Mouse (Mus musculus): Measurements from ENCODE around the gene Hap1.

The Hap1 gene

DNA sequence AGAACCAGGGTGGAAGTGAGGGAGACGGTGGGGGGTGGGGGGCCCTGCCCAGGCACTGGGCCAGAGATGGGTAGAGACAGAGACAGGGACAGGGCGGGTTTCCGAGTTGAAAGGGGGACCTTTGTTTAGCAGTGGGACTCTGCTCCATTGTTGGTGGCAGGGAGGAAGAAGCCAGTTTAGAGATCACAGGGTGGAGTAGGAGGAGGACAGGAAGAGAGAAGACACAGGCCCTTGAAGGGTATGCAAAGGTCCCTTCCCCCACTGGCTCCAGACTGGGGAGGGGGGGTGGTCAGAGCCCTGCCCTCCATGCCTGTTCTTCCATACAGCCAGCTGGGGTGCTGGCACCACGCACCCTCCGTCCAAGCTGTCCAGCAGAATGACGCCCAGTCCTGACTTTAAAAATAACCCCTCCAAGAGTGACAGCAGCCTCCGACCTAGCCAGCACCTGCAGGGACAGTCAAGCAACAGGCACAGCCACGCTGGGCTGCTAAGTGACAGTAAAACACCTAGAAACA, 34.1 kb upstream of the Hap1 start:
- CTCF ChIA-PET: no interaction called here

DNA sequence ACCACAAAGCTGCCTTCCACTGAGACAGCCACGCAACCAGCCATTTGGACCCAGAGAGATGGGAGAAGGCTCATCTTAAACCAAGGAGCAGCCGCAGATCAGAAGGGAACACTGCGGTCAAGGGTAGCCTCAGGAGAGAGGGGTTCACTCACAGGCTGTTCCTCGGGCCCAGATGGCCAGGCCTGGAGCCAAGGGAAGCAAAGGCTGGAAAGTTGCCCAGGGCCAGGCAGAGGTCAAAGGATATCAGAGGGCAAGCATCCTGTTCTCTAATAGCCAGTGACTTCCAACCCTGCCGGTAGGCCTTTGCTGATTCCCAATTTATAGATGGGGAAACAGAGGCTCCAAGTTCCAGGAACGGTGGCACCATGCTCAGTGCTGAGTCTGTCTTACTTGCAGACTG, 32.7 kb upstream of the Hap1 start:
- CTCF ChIA-PET: no interaction called here

GRCm38 (mm10) chr11:100387589-100388375, 31.9 kb upstream of the Hap1 start:
- CTCF ChIA-PET: no interaction called here

DNA sequence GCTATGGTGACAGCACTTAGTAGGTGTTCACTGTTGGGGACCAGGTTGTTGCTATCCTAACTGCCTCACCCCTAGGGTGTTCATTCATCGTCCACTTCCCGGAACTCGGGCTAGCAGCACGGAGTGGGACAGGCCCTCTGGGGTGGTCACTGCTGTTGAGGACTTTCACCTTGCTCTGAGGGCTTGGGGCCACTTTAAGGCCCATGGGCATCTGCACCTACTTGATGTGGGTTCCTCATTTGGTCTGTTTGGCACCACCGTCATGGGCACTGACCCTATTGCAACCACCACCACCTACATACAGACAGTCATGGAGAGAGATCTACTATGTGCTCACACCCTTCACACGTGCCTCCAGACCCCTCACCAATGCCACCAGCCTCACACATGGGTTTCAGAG, 31.2 kb upstream of the Hap1 start:
- CTCF ChIA-PET: no interaction called here

DNA sequence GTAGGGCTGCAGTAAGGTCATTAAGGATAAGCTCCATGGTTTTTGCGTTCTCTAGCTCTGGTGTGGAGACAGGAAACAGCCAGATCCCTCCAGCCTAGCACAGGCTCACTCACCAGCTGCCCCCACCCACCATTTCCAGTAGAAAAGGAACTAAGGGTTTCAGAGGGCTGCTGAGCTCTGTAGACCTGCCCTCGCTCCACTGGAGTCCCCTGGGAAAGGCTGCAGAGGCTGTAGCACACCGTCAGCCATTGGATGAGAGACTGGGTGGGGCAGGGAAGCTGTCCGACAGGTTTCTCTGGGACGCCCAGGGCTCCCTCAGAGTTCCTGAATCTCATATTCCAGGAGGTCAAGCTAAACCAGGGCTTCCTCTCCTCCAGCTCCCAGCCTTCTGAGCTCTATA, 30.7 kb upstream of the Hap1 start:
- CTCF ChIA-PET: interaction anchor here (0.6 kb wide), 1 partner anchor 746 kb away, joined by 3 read pairs; no protein-coding TSS in a partner anchor

DNA sequence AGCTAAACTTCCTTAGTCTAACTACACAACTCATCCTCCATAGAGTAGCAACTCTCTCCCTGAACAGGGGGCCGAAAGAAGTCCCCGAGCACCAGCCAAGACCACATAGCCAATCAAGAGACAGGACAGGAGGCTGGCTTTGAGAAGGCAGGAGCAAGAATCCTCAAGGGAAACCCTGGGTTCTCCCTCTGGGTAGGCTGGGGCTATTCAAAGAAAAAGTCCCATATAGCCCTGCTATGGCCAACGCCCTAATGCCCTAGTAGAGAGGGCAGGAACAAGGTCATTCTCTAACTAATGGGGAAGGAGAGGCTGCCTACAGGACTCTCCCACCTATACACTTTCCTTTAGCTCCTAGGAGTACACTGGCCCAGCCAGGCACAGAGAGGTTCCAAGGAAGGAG, 29.1 kb upstream of the Hap1 start:
- CTCF ChIA-PET: interaction anchor here (0.6 kb wide), 1 partner anchor 47 kb away, joined by 3 read pairs; no protein-coding TSS in a partner anchor

GRCm38 (mm10) chr11:100382682-100383081, 26.8 kb upstream of the Hap1 start:
- CTCF ChIA-PET: no interaction called here

DNA sequence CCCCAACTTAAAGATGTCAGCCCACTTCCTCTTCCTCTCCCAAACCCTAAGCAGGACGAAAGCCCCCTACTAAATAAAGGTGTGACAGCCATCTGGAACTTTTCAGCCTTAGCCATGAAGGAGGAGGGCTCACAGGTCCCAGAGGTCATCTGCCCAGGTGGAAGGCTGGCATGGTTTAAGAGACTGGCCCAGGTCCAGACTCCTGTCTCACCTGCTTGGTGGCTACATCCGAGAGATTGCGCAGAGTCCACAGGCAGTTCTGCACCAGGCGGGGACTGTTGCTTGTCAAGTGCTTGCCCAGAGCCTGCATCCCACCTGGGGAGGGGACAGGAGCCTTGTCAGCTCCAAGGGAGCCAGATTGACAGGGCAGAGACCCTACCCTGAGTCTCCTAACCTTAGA, 23.4 kb upstream of the Hap1 start:
- CTCF ChIA-PET: no interaction called here

DNA sequence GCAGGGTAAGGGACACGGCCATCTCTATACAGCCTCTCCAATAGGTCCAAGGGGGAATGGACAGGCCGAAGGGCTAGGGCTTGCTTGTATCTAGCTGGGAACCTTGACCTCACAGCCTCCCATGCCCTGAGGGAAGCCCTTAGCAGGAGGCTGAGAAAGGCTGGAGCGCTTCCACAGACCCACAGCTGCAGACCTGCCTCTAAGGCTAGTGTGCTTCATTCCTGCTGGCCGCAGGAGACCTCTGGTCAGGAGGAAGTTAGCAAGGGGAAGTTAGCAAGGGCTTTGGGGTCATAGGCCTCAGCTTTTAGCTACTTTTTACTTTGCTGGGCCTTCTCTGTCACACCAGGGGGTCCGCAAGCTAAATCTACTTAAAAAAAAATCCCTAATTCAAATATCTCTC, 22.5 kb upstream of the Hap1 start:
- CTCF ChIA-PET: interaction anchor here (0.5 kb wide), 1 partner anchor 65 kb away, joined by 4 read pairs; no protein-coding TSS in a partner anchor

- CTCF ChIA-PET: interaction anchor here (0.5 to 0.6 kb wide), 2 partner anchors 19 to 66 kb away, joined by 4 to 6 read pairs; no protein-coding TSS in a partner anchor
Observed at GRCm38 (mm10) chr11:100377989-100378388, 22.1 kb upstream of the Hap1 start.

- CTCF ChIA-PET: no interaction called here
Observed at GRCm38 (mm10) chr11:100376746-100377389, 20.9 kb upstream of the Hap1 start.

DNA sequence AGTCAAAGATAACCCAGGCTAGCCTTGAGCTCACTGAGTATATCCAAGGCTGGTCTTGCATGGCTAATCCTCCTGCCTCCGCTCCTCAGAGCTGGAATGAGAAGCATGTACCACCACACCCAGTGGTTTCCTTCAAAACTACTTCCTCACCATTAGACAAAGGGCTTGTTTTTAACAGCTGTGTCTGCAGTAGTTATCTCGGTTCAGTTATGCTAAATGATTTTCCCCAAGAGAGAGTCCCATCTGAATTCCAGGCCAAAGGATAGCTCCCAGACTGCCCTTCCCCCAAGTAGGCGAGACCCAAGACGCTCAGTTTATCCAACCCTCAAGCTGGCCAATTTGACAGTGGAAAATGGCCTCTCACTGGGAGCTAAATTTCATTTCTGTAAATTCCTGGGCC, 20.1 kb upstream of the Hap1 start:
- CTCF ChIA-PET: no interaction called here

DNA sequence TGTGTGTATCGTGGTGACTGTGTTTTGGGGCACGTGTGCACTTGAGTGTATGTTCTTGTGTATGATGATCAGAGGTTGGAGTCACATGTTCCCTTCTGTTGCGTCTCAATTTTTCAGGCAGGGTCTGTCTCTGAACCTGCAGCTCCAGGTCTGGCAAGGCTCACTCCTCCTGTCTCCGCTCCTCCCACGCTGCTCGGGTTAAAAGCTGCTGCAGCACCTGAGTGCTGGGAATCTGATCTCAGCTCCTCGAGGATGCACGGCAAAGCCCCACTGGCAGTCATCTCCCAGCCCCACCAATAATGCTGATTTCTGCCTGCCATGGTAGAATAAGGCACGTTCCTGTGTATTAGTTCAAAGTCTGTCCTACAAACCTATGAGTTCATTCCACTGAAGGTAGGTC, 19.2 kb upstream of the Hap1 start:
- CTCF ChIA-PET: no interaction called here

DNA sequence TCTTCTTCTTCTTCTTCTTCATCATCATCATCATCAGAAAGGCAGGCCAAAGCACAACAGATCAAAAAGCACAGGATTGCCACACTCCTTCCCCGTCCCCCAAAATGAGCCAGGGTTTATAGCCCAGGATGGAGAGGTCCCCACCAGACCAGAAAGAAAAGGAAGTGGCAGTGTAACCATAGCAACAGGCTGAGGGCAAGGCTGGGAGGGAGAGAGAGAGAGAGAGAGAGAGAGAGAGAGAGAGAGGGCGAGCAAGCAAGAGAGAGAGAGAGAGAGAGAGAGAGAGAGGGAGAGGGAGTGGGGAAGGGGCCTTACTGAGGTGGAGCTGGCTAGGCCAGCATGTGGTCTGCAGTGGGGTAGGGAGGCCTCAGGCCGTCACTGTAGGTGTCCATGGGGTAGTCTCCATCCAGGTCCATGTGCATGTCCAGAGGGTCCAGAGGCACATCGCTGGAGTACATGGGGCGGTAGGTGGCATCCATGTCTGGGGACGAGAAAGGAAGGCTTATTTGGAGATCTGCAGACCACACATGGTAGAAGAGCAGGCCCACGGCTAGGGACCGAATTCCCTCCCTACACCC, 16.1 kb upstream of the Hap1 start:
- CTCF ChIA-PET: no interaction called here

DNA sequence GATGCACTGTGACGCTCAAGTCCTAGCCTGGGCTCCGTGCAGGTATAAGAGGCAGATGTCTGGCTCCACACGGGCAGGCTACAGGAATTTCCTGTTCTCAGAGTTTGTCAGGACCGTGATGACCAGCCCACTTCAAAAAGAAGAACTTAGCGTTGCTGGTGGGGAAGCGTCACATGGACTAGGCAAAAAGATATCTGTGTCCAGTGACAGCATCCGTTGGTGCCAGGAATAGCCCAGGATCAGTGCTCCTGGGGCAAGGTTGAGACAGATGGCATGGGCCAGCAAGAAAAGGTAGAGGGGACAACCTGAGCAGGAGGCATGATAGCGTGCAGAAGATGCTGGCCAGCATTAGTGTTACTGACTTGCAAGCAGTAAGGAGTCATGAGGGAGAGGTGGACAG, 13.9 kb upstream of the Hap1 start:
- CTCF ChIA-PET: interaction anchor here (0.5 kb wide), 1 partner anchor 66 kb away, joined by 4 read pairs; no protein-coding TSS in a partner anchor

- CTCF ChIA-PET: no interaction called here
Observed at GRCm38 (mm10) chr11:100369145-100369544, 13.2 kb upstream of the Hap1 start.

DNA sequence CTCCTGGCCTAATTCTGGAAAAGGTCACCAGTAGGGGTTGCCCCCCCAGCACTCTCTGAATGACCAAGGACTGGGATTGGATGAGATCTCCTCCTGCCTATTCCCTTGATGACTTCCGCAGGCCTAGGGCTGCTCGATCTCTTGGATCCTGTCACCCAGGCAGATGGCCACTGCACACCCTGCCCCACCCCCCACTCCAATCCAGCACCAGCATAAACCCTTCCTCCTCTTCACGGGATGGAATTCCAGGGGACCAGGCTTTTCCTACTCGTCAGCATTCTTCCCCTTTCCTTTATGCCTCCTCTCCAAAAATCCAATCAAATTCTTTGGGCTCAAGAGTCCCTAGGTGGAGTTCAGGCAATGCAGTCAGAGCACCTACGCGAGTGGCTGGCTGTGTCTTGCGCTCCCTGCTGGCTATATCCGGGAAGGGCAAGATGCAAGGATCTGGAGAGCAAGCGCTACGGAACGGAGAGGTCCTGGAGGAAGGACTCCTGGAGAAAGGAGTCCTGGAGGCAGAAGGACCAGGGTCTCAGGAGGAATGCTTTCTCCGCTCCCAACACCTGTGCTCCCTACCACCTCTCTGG, 7.1 kb upstream of the Hap1 start:
- CTCF ChIA-PET: no interaction called here

DNA sequence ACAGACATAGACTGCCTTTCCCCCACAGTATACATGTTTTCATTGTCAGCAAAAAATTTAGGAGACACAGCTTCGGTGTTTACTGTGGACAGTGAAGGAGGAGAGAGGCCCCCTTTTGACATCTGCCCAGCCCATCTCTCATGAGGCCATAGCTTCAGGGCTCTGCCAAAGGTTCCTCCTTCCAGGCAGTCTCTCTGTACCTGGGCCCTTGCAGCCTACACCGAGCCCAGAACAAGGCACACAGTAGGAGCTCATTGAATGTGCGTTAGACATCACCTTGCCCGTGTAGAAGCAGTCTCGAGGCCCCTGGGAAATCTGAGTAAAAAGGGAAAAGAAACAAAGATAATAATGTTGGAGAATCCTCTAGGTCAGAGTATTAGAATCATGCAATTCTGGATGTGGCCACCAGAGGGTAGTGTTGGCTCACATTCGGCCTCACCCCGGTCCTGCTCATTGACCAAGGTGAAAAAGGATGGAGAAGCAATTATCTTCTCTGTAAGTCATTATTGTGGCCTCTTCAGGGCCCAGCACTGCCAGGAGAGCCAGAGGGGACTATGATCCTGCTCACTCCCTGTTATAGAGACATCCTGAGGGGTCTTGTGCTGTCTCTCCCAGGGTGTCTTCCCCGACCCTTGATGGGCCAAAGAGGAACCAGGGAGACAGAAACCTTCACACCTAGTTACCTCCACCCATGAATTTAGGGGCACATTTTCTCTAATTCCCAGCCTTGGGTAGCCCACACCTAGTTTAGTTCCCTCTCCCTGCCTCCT, 6.5 kb upstream of the Hap1 start:
- CTCF ChIA-PET: interaction anchor here (0.6 kb wide), 2 partner anchors 56 to 376 kb away, joined by 3 to 4 read pairs; no protein-coding TSS in a partner anchor

DNA sequence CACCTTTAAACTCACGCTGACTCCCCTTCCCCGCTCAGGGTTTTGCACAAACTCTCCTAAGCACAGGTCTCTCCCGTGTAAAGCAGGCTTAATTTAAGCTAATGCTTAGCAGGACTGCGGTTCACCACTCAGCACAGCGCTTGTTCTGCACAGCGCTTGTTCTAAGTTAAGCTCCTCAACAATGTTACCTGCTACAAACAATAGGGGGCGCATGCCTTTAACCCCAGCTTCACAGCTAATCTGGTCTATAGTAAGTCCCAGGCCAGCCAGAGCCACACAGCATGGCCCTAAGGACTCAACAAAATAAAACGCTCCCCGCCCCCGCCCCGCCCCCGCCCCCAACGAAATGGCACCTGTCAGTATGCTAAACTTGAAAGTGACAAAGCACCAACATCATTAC, 5.1 kb upstream of the Hap1 start:
- CTCF ChIA-PET: interaction anchor here (0.7 kb wide), 1 partner anchor 41 kb away, joined by 7 read pairs; no protein-coding TSS in a partner anchor

DNA sequence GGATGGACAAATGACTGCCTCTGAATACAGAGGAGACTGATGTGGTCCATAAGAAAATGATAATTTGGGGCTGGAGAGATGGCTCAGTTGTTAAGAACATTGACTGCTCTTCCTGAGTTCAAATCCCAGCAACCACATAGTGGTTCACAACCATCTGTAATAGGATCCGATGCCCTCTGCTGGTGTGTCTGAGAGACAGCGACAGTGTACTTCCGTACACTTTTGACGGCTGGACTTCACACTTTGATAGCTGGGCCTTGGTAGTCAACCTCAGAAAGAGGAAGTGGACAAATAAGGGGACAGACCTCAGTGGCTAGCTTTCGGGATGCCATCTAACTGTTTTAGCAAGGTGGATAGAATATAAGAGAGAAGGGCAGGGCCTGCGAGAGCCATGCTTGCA, 4.2 kb upstream of the Hap1 start:
- CTCF ChIA-PET: interaction anchor here (0.6 kb wide), 1 partner anchor 49 kb away, joined by 3 read pairs; no protein-coding TSS in a partner anchor

DNA sequence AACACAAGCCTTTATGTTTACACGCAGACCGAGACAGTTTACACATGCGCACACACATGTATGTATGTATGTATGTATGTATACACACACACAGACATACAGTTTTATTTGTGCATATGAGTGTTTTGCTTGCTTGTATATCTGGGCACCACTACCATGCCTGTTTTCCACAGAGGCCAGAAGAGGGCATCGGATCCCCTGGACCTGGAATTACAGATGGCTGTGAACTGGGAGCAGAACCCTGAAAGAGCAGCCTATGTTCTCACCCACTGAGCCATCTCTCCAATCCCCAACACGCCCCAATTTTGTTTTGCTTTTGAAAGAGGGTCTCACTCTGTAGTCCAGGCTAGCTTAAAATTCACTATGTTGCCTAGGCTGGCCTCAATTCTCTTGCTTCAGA, 1.5 kb upstream of the Hap1 start:
- CTCF ChIA-PET: interaction anchor here (0.6 kb wide), 1 partner anchor 34 kb away, joined by 3 read pairs; no protein-coding TSS in a partner anchor

Measured in spleen, embryonic (tissue).